Mouse (Mus musculus): ENCODE data around the gene Fcgrt.

- no peak for TF ChIP-seq ZNF384 (IDR thresholded peaks at IDR 0.05; ENCODE audit: low read depth, low read length)
- TF ChIP-seq GABPA (IDR thresholded peaks at IDR 0.05; ENCODE audit: insufficient replicate concordance, low read depth, low read length) = no peak
- no peak for TF ChIP-seq CTCF (conservative IDR thresholded peaks at IDR 0.05 in 1 of 2, IDR thresholded peaks at IDR 0.05 in 1 of 2; ENCODE audit: low read depth in 2 of 2, low read length in 2 of 2)
- TF ChIP-seq E2F4 (IDR thresholded peaks at IDR 0.05; ENCODE audit: insufficient replicate concordance, low read depth, low read length) = no peak
- TF ChIP-seq ZKSCAN1 (IDR thresholded peaks at IDR 0.05; ENCODE audit: borderline replicate concordance, low read depth, low read length) = no peak
- no peak for TF ChIP-seq CHD1 (IDR thresholded peaks at IDR 0.05; ENCODE audit: low read depth, low read length)
- no peak for TF ChIP-seq CHD2 (IDR thresholded peaks at IDR 0.05; ENCODE audit: low read length)
- TF ChIP-seq NELFE (IDR thresholded peaks at IDR 0.05; ENCODE audit: low read depth, low read length) = no peak
- no peak for TF ChIP-seq TBP (conservative IDR thresholded peaks at IDR 0.05; ENCODE audit: low read depth, low read length)
- no peak for TF ChIP-seq BHLHE40 (IDR thresholded peaks at IDR 0.05; ENCODE audit: low read depth, low read length)
- no peak for TF ChIP-seq POLR2A (IDR thresholded peaks at IDR 0.05; ENCODE audit: low read depth, low read length)
- TF ChIP-seq EP300 (IDR thresholded peaks at IDR 0.05; ENCODE audit: low read length) = no peak
Observed at GRCm38 (mm10) chr7:45045741-45046140, 57.9 kb downstream of the Fcgrt start.
